Mouse (Mus musculus) heart, adult 2 months (tissue): ENCODE data around the gene Dcst2. TPM values are rescaled to one million over a fixed set of nuclear protein-coding genes. Genes with fewer than 3 reads are reported as not detected.
A peak's percentile ranks its signal among the peaks of the same experiment; 100 is the strongest.

Experiments used
- DNase-seq, 2 experiments: peaks; one replicate each; pipeline ENCODE4 v3.0.0; 2021
- H3K27ac ChIP-seq: fragments of 200-600 bp; 2 replicates; pipeline ENCODE4 v1.8.1; 2022
- H3K27me3 ChIP-seq: fragments of 200-500 bp; 2 replicates; pipeline ENCODE4 v1.6.1; 2012; ENCODE audit warnings: mild to moderate bottlenecking, low read length, inconsistent platforms, mixed read lengths; ENCODE audit not compliant: control insufficient read depth, insufficient read depth
- H3K36me3 ChIP-seq: fragments of 200-500 bp; 2 replicates; pipeline ENCODE4 v1.6.1; 2012; ENCODE audit warnings: low read length, inconsistent platforms; ENCODE audit not compliant: control insufficient read depth, insufficient read depth
- H3K4me1 ChIP-seq: fragments of 200-500 bp; 2 replicates; pipeline ENCODE4 v1.6.1; 2011; ENCODE audit warnings: low read length; ENCODE audit not compliant: control insufficient read depth, insufficient read depth
- H3K4me3 ChIP-seq: fragments of 200-600 bp; 2 replicates; pipeline ENCODE4 v1.8.1; 2022
- H3K79me2 ChIP-seq: fragments of 200-500 bp; replicated peaks from 2 replicates; pipeline ENCODE4 v1.6.1; 2012; ENCODE audit warnings: mild to moderate bottlenecking, inconsistent platforms, low read length, moderate library complexity, mixed read lengths; ENCODE audit not compliant: control insufficient read depth, insufficient read depth
- H3K9ac ChIP-seq: fragments of 200-500 bp; 2 replicates; pipeline ENCODE4 v1.6.1; 2012; ENCODE audit warnings: low read depth, mild to moderate bottlenecking, control low read depth, inconsistent platforms, low read length, mixed read lengths
- CTCF ChIP-seq: fragments of 200-600 bp; IDR thresholded peaks from 2 replicates; pipeline ENCODE4 v1.8.1; 2022; ENCODE audit warnings: antibody characterized with exemption, mild to moderate bottlenecking, moderate library complexity
- EP300 ChIP-seq: fragments of 200-500 bp; IDR thresholded peaks from 2 replicates; pipeline ENCODE4 v1.6.1; 2011; ENCODE audit warnings: low read depth, low read length, control low read depth; ENCODE audit not compliant: insufficient read depth
- POLR2A ChIP-seq: fragments of 200-500 bp; IDR thresholded peaks from 2 replicates; pipeline ENCODE4 v1.6.1; 2011; ENCODE audit warnings: mild to moderate bottlenecking, low read depth, low read length, control low read depth; ENCODE audit not compliant: insufficient read depth
- WGBS: fragments of 180-500 bp; shearing (Covaris S2); methylation state at CpG from one replicate; pipeline ENCODE4 v1.1.7; 2018; 5-methylcytosine and 5-hydroxymethylcytosine counted together
- intact Hi-C: fragments of 180-260 bp; cut with DNase I; formaldehyde crosslinking; loops from one replicate; pipeline ENCODE4 v1.15.1; 2025
- long read RNA-seq: library from polyadenylated mRNA; stranded (forward); transcript quantifications from one replicate; pipeline ENCODE4 v2.0.0, GENCODE M21; 2021
- polyA plus RNA-seq: library from polyadenylated mRNA; depleted of rRNA; stranded (reverse); fragments of >200 nt; gene quantifications from 2 replicates; pipeline ENCODE4 v1.2.3, GENCODE M21; 2012; rRNA removed
- total RNA-seq, 2 experiments: library from RNA; stranded (reverse); gene quantifications; 2 replicates each; pipeline ENCODE4 v1.2.3; 2021

Dcst2 gene
- total RNA-seq (not detected), polyA plus RNA-seq (0.09 and 0.35 TPM in 2 replicates)
- long read RNA-seq, result 0 reads

DNA sequence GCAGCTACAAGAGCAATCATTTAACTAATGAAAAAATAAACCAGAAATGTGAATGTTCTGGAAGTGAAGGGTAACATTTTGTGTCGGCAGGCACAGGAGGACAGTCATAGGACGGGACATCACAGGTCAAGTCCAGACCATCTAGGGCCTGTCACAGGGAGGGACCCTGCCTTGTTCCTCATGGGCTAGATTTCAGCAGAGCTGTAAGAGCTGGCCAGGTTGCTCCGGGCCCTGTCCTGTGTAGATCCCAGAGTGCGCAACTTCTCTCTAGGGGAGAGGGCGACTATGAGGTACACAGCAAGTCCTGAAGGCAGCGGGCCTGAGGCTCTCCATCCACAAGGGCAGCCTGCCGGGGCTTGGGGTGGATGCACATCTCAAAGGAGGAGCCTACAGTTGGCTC lies at the start of gene Dcst2:
Gene Dcst2 (plus strand): TSS at position 301 of the 400 bp plus-strand sequence.
- no peak within 1 kb of the TSS for H3K27ac ChIP-seq
- 94% methylated on average over 7 of the region's 7 CpGs for WGBS
- no peak within 1 kb of the TSS for H3K4me3 ChIP-seq
- TF ChIP-seq CTCF, result no peak
- intact Hi-C loops, result no loop called here
- H3K79me2 ChIP-seq, result no peaks in the 10 kb centered on the region
- H3K27me3 ChIP-seq, result no peaks in the 10 kb centered on the region
- no peak for DNase-seq
- no peak within 1 kb of the TSS for H3K9ac ChIP-seq
- no peaks in the 10 kb centered on the region for H3K4me1 ChIP-seq
- no peaks in the 10 kb centered on the region for H3K36me3 ChIP-seq

- H3K27ac ChIP-seq, result no peak overlapping the region
These were observed 47.4 kb upstream of the Dcst2 start for GRCm38 (mm10) chr3:89314340-89314739.

GRCm38 (mm10) chr3:89314791-89315190 lies 47.0 kb upstream of the Dcst2 start:
- H3K36me3 ChIP-seq, result no peaks in the 10 kb centered on the region
- H3K4me1 ChIP-seq, result peaks cover 4% of the 10 kb centered on the region
- no peak overlapping the region for H3K9ac ChIP-seq
- no peaks in the 10 kb centered on the region for H3K79me2 ChIP-seq
- 41% methylated on average over 2 of the region's 2 CpGs for WGBS
- no peak for DNase-seq
- peaks cover 9% of the 10 kb centered on the region for H3K27me3 ChIP-seq
- H3K27ac ChIP-seq, result no peak overlapping the region
- TF ChIP-seq POLR2A (no peak), EP300 (no peak), CTCF (no peak)
- H3K4me3 ChIP-seq, result no peak overlapping the region
- intact Hi-C loops, result loop anchor here (5.0 kb wide), 1 partner anchor 543 kb away; no protein-coding TSS in a partner anchor

More at GRCm38 (mm10) chr3:89314340-89314739, 47.4 kb upstream of the Dcst2 start:
- DNase-seq, result no peak
- H3K36me3 ChIP-seq, result no peaks in the 10 kb centered on the region
- no peaks in the 10 kb centered on the region for H3K79me2 ChIP-seq
- WGBS, result 53% methylated on average over 5 of the region's 5 CpGs
- H3K4me3 ChIP-seq, result no peak overlapping the region
- peaks cover 4% of the 10 kb centered on the region for H3K4me1 ChIP-seq
- intact Hi-C loops, result no loop called here
- TF ChIP-seq CTCF, result no peak
- TF ChIP-seq EP300, result no peak
- TF ChIP-seq POLR2A, result no peak
- H3K9ac ChIP-seq, result no peak overlapping the region
- H3K27me3 ChIP-seq, result peaks cover 5% of the 10 kb centered on the region

GRCm38 (mm10) chr3:89315195-89315929 lies 46.4 kb upstream of the Dcst2 start:
- Histone ChIP-seq H3K79me2 (no peaks in the 10 kb centered on the region), H3K27ac (no peak overlapping the region), H3K9ac (peak overlapping the region; percentile 21; the same call in 1 of the 2 replicates), H3K4me3 (peak overlapping the region; percentile 24; the same call in 1 of the 2 replicates), H3K4me1 (peaks cover 4% of the 10 kb centered on the region), H3K27me3 (peaks cover 12% of the 10 kb centered on the region), H3K36me3 (no peaks in the 10 kb centered on the region)
- intact Hi-C loops, result loop anchor here (5.0 kb wide), 1 partner anchor 542 kb away; no protein-coding TSS in a partner anchor
- TF ChIP-seq EP300 (0 out of 2 replicates have a peak, but pooled peaks have one; percentile 27), POLR2A (no peak), CTCF (peak; percentile 91)
- DNase-seq, result peak; percentile 75 to 87
- WGBS, result 7% methylated on average over 26 of the region's 26 CpGs

GRCm38 (mm10) chr3:89315930-89316831 lies 45.6 kb upstream of the Dcst2 start:
- Histone ChIP-seq H3K27me3 (peaks cover 20% of the 10 kb centered on the region), H3K27ac (no peak overlapping the region), H3K4me1 (peaks cover 7% of the 10 kb centered on the region), H3K4me3 (no peak overlapping the region), H3K36me3 (no peaks in the 10 kb centered on the region), H3K79me2 (no peaks in the 10 kb centered on the region), H3K9ac (peak overlapping the region; percentile 48; the same call in 1 of the 2 replicates)
- DNase-seq, result no peak
- intact Hi-C loops, result loop anchor here (2.0 to 5.0 kb wide), 3 partner anchors 23 to 541 kb away; partner anchors contain the start of gene Efna4
- WGBS, result 20% methylated on average over 40 of the region's 40 CpGs
- TF ChIP-seq EP300, result no peak
- no peak for TF ChIP-seq POLR2A
- peak; percentile 41 for TF ChIP-seq CTCF

- H3K4me1 ChIP-seq, result peaks cover 8% of the 10 kb centered on the region
- no peak overlapping the region for H3K4me3 ChIP-seq
- TF ChIP-seq EP300 (peak; percentile 93), POLR2A (no peak), CTCF (no peak; the same call in 1 of the 2 replicates)
- no peak overlapping the region for H3K9ac ChIP-seq
- no peak overlapping the region for H3K27ac ChIP-seq
- H3K79me2 ChIP-seq, result no peaks in the 10 kb centered on the region
- peaks cover 27% of the 10 kb centered on the region for H3K27me3 ChIP-seq
- peak; percentile 85 to 88 for DNase-seq
- intact Hi-C loops, result loop anchor here (1.0 to 5.0 kb wide), 4 partner anchors 22 to 540 kb away; partner anchors contain the start of gene Efna4
- H3K36me3 ChIP-seq, result no peaks in the 10 kb centered on the region
- WGBS, result 0% methylated on average over 4 of the region's 4 CpGs
These were observed 44.9 kb upstream of the Dcst2 start for GRCm38 (mm10) chr3:89316833-89317232.
